Mouse (Mus musculus): ENCODE results near the gene Itih4. TPM values are rescaled to one million over a fixed set of nuclear protein-coding genes. Genes with fewer than 3 reads are reported as not detected.

Gene Itih4
- total and polyA plus RNA-seq, 3 experiments, result 4.7 to 7.3 (median 7.1) TPM

DNA sequence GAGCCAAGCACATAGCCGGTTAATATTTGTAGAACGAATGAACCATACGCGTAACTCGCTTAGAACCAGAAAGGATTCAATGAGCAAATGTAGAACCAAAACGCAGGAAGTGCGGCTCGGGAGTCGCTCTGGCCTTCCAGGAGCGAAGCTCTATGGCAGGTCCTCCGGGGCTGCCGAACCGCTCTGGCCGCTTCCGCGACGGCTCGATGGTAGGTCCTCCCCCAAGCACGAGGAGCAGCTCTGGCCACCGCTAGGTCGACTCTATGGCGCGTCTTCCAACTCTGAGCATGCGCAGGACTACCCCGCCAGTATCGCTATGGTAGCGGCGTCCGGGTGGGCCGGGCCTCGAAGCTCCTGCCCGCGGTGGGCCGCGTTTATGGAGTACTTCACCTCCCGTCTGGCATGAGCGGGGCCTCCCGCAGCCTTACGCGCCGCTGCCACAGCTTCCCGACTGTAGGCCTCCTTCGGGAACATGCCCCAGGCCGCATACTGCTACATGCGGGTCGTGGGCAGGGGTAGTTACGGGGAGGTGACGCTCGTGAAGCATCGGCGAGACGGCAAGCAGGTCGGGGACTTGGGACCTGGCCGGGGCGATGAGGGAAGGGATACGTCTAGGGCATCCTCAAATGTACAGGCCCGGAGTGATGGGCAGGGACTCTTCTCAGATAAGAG lies 65.0 kb downstream of the Itih4 start, which contains the start of gene Nek4:
Nek4 (plus strand) TSS at position 224 of the 672 bp plus-strand sequence.
- intact Hi-C loops (cut with DNase I), result loop anchor here (2.0 kb wide), 1 partner anchor 124 kb away; no protein-coding TSS in a partner anchor
- peaks cover 2% of the 10 kb centered on the region for H3K4me1 ChIP-seq (ENCODE audit: control insufficient read depth, insufficient read depth, low read length)
- peak; percentile 74 for TF ChIP-seq POLR2A (IDR thresholded peaks at IDR 0.05; ENCODE audit: insufficient read depth, low read depth, low read length)
- peak; percentile 52 for TF ChIP-seq CTCF (IDR thresholded peaks at IDR 0.05)
- TF ChIP-seq EP300 (IDR thresholded peaks at IDR 0.05; ENCODE audit: insufficient read depth, low read depth, low read length), result peak; percentile 67; the same call in 1 of the 2 replicates

More for the DNA sequence above, 65.0 kb downstream of the Itih4 start, which contains the start of gene Nek4:
- peak within 1 kb of the TSS; percentile 96 for H3K9ac ChIP-seq (ENCODE audit: low read depth, low read length)
- H3K27me3 ChIP-seq (ENCODE audit: control insufficient read depth, insufficient read depth, low read length), result no peaks in the 10 kb centered on the region
- H3K27ac ChIP-seq, result peak within 1 kb of the TSS; percentile 79
- peak within 1 kb of the TSS; percentile 98 for H3K4me3 ChIP-seq
- under 1% methylated on average over 57 of the region's 57 CpGs for WGBS
- peak; percentile 94 to 98 for DNase-seq
- H3K36me3 ChIP-seq (ENCODE audit: control insufficient read depth, insufficient read depth, low read length), result no peaks in the 10 kb centered on the region
- no peaks in the 10 kb centered on the region for H3K79me2 ChIP-seq (replicated peaks; ENCODE audit: control insufficient read depth, insufficient read depth, low read length)

Other genes with a start within 250 kb of the Itih4 start
- 1 to 10 TPM; 6.1 to 8.1 TPM for gene Rft1, start 232.1 kb upstream of the Itih4 start, total RNA-seq (2021)
- 8.8 and 13.0 TPM in 2 replicates for gene Rft1, start 232.1 kb upstream of the Itih4 start, polyA plus RNA-seq (2012; rRNA removed)
- 10 to 100 TPM; 12.9 to 14.2 TPM for gene Sfmbt1, start 171.6 kb upstream of the Itih4 start, total RNA-seq (2021)
- gene Sfmbt1, start 171.6 kb upstream of the Itih4 start, polyA plus RNA-seq (2012; rRNA removed), result 1.6 and 2.8 TPM in 2 replicates
- gene Tmem110, start 60.9 kb upstream of the Itih4 start, total RNA-seq (2021), result 1 to 10 TPM; 7.3 to 9.4 TPM
- gene Tmem110, start 60.9 kb upstream of the Itih4 start, polyA plus RNA-seq (2012; rRNA removed), result 13.1 and 14.3 TPM in 2 replicates
- 10 to 100 TPM; 14.4 to 15.9 TPM for gene Mustn1, start 7.3 kb upstream of the Itih4 start, total RNA-seq (2021)
- 13.6 and 17.7 TPM in 2 replicates for gene Mustn1, start 7.3 kb upstream of the Itih4 start, polyA plus RNA-seq (2012; rRNA removed)
- gene Itih3, start 37.3 kb downstream of the Itih4 start, total RNA-seq (2021), result under 1 TPM; 0.82 to 0.86 TPM
- gene Itih3, start 37.3 kb downstream of the Itih4 start, polyA plus RNA-seq (2012; rRNA removed), result 0.25 and 0.44 TPM in 2 replicates
- gene Itih1, start 56.8 kb downstream of the Itih4 start, total RNA-seq (2021), result not detected
- 0.04 and 0.09 TPM in 2 replicates for gene Itih1, start 56.8 kb downstream of the Itih4 start, polyA plus RNA-seq (2012; rRNA removed)
- 1 to 10 TPM; 4.0 to 5.6 TPM for gene Nek4, start 64.9 kb downstream of the Itih4 start, total RNA-seq (2021)
- 1.7 and 3.2 TPM in 2 replicates for gene Nek4, start 64.9 kb downstream of the Itih4 start, polyA plus RNA-seq (2012; rRNA removed)
- 10 to 100 TPM; 24.6 to 25.1 TPM for gene Glt8d1, start 114.9 kb downstream of the Itih4 start, total RNA-seq (2021)
- 18.4 and 30.1 TPM in 2 replicates for gene Glt8d1, start 114.9 kb downstream of the Itih4 start, polyA plus RNA-seq (2012; rRNA removed)
- 100 to 1,000 TPM; 123 to 137 TPM for gene Spcs1, start 115.2 kb downstream of the Itih4 start, total RNA-seq (2021)
- gene Spcs1, start 115.2 kb downstream of the Itih4 start, polyA plus RNA-seq (2012; rRNA removed), result 145 and 289 TPM in 2 replicates
- 10 to 100 TPM; 49.6 to 52.8 TPM for gene Pbrm1, start 132.7 kb downstream of the Itih4 start, total RNA-seq (2021)
- 7.7 and 15.7 TPM in 2 replicates for gene Pbrm1, start 132.7 kb downstream of the Itih4 start, polyA plus RNA-seq (2012; rRNA removed)
- gene Gnl3, start 132.7 kb downstream of the Itih4 start, total RNA-seq (2021), result 10 to 100 TPM; 26.2 to 27.6 TPM
- gene Gnl3, start 132.7 kb downstream of the Itih4 start, polyA plus RNA-seq (2012; rRNA removed), result 8.1 and 19.2 TPM in 2 replicates
- gene Smim4, start 242.5 kb downstream of the Itih4 start, total RNA-seq (2021), result 10 to 100 TPM; 61.1 to 81.3 TPM
- 57.5 and 81.7 TPM in 2 replicates for gene Smim4, start 242.5 kb downstream of the Itih4 start, polyA plus RNA-seq (2012; rRNA removed)
- 10 to 100 TPM; 18.7 to 21.8 TPM for gene Nt5dc2, start 244.6 kb downstream of the Itih4 start, total RNA-seq (2021)
- gene Nt5dc2, start 244.6 kb downstream of the Itih4 start, polyA plus RNA-seq (2012; rRNA removed), result 52.5 and 82.7 TPM in 2 replicates

Data from heart, adult 2 months (tissue).